Mouse (Mus musculus) forebrain, embryonic 14.5 days (tissue): Measurements from ENCODE around the gene Mrps18c. TPM values are rescaled to one million over a fixed set of nuclear protein-coding genes. Genes with fewer than 3 reads are reported as not detected.

Experiments used
- ATAC-seq: fragments of 200-750 bp; cut with Nextera tagmentation; 2 replicates; pipeline ENCODE4 v1.8.0; 2017; ENCODE audit warnings: mild to moderate bottlenecking, moderate library complexity
- DNase-seq: peaks from one replicate; pipeline ENCODE4 v3.0.0-alpha.2; 2015; ENCODE audit warnings: low spot score
- H3K27ac ChIP-seq: fragments of 300-500 bp; sonication (generic); 2 replicates; pipeline ENCODE4 v1.5.1; 2014; ENCODE audit warnings: low read depth, mild to moderate bottlenecking, control low read depth, low read length, moderate library complexity
- H3K27me3 ChIP-seq: fragments of 300-500 bp; sonication (generic); replicated peaks from 2 replicates; pipeline ENCODE4 v1.6.1; 2014; ENCODE audit warnings: low read length, control low read depth, mixed read lengths; ENCODE audit not compliant: control insufficient read depth, insufficient read depth
- H3K36me3 ChIP-seq: fragments of 300-500 bp; sonication (generic); 2 replicates; pipeline ENCODE4 v1.6.1; 2014; ENCODE audit warnings: low read length, control low read depth; ENCODE audit not compliant: control insufficient read depth, insufficient read depth
- H3K4me1 ChIP-seq: fragments of 300-500 bp; sonication (generic); 2 replicates; pipeline ENCODE4 v1.6.1; 2014; ENCODE audit warnings: antibody characterized with exemption, low read length, control low read depth; ENCODE audit not compliant: control insufficient read depth, insufficient read depth
- H3K4me2 ChIP-seq: fragments of 300-500 bp; sonication (generic); 2 replicates; pipeline ENCODE4 v1.6.1; 2014; ENCODE audit warnings: mild to moderate bottlenecking, control low read depth, low read length
- H3K4me3 ChIP-seq: fragments of 300-500 bp; sonication (generic); 2 replicates; pipeline ENCODE4 v1.5.1; 2014; ENCODE audit warnings: low read depth, low read length, control low read depth
- H3K9ac ChIP-seq: fragments of 300-500 bp; sonication (generic); 2 replicates; pipeline ENCODE4 v1.6.1; 2014; ENCODE audit warnings: mild to moderate bottlenecking, low read length, control low read depth, moderate library complexity
- H3K9me3 ChIP-seq: fragments of 300-500 bp; sonication (generic); replicated peaks from 2 replicates; pipeline ENCODE4 v1.6.1; 2016; ENCODE audit warnings: low read length, control low read depth, mixed read lengths; ENCODE audit not compliant: control insufficient read depth
- WGBS: fragments of 180-500 bp; shearing (Covaris S2); extraction: QIAGEN DNeasy Blood & Tissue Kit; methylation state at CpG from one replicate; pipeline ENCODE4 v1.1.7; 2014; 5-methylcytosine and 5-hydroxymethylcytosine counted together
- polyA plus RNA-seq: library from polyadenylated mRNA; unstranded; fragments of >200 nt; fragmentation: Nextera tagmentation; extraction: Ambion mirVana; gene quantifications from 2 replicates; pipeline ENCODE4 v1.2.1, GENCODE M21; 2014

Mrps18c gene
- 156 and 172 TPM in 2 replicates for polyA plus RNA-seq

- WGBS, result under 1% methylated on average over 64 of the region's 67 CpGs
- H3K4me1 ChIP-seq, result peaks cover 9% of the 10 kb centered on the region; the same call in 1 of the 2 replicates
- H3K36me3 ChIP-seq, result peaks cover 30% of the 10 kb centered on the region
- H3K9ac ChIP-seq, result peak within 1 kb of the TSS; percentile 87
- H3K27me3 ChIP-seq, result no peaks in the 10 kb centered on the region
- H3K4me2 ChIP-seq, result peak within 1 kb of the TSS; percentile 89
- H3K9me3 ChIP-seq, result no peaks in the 10 kb centered on the region
- peak within 1 kb of the TSS; percentile 86 for H3K4me3 ChIP-seq
- peak; percentile 96 for DNase-seq
- H3K27ac ChIP-seq, result peak within 1 kb of the TSS; percentile 62
- ATAC-seq, result peak; percentile 97
Observed at GRCm38 (mm10) chr5:100798165-100798860, at the start of gene Mrps18c, which contains the start of gene Helq. TSS of gene Mrps18c (plus strand) at chr5:100798627. TSS of gene Helq (minus strand) at chr5:100798598.

GRCm38 (mm10) chr5:100750617-100751255, 47.7 kb upstream of the Mrps18c start:
- 83% methylated on average over 10 of the region's 10 CpGs for WGBS
- no peak overlapping the region for H3K4me2 ChIP-seq
- no peaks in the 10 kb centered on the region for H3K27me3 ChIP-seq
- no peak overlapping the region for H3K9ac ChIP-seq
- no peak for DNase-seq
- no peaks in the 10 kb centered on the region for H3K36me3 ChIP-seq
- no peak overlapping the region for H3K4me3 ChIP-seq
- no peaks in the 10 kb centered on the region for H3K4me1 ChIP-seq
- H3K27ac ChIP-seq, result 0 out of 2 replicates have a peak overlapping the region, but pooled peaks have one; percentile 27
- no peaks in the 10 kb centered on the region for H3K9me3 ChIP-seq
- ATAC-seq, result no peak

- no peak overlapping the region for H3K9ac ChIP-seq
- WGBS, result 68% methylated on average over 4 of the region's 4 CpGs
- H3K36me3 ChIP-seq, result no peaks in the 10 kb centered on the region
- H3K27ac ChIP-seq, result no peak overlapping the region
- peak; percentile 14 for DNase-seq
- no peaks in the 10 kb centered on the region for H3K4me1 ChIP-seq
- H3K4me2 ChIP-seq, result no peak overlapping the region
- H3K4me3 ChIP-seq, result no peak overlapping the region
- H3K27me3 ChIP-seq, result no peaks in the 10 kb centered on the region
- no peak for ATAC-seq
- no peaks in the 10 kb centered on the region for H3K9me3 ChIP-seq
Observed at GRCm38 (mm10) chr5:100751655-100752054, 46.8 kb upstream of the Mrps18c start.

GRCm38 (mm10) chr5:100753407-100753806, 45.0 kb upstream of the Mrps18c start:
- Histone ChIP-seq H3K27me3 (no peaks in the 10 kb centered on the region), H3K36me3 (no peaks in the 10 kb centered on the region), H3K9ac (no peak overlapping the region), H3K4me1 (no peaks in the 10 kb centered on the region), H3K27ac (no peak overlapping the region), H3K4me2 (no peak overlapping the region), H3K9me3 (no peaks in the 10 kb centered on the region), H3K4me3 (no peak overlapping the region)
- ATAC-seq (no peak), DNase-seq (no peak)
- 68% methylated on average over 7 of the region's 7 CpGs for WGBS

- H3K4me3 ChIP-seq, result no peak overlapping the region
- H3K4me1 ChIP-seq, result no peaks in the 10 kb centered on the region
- DNase-seq, result no peak
- no peak overlapping the region for H3K4me2 ChIP-seq
- H3K9me3 ChIP-seq, result no peaks in the 10 kb centered on the region
- H3K36me3 ChIP-seq, result peaks cover 13% of the 10 kb centered on the region
- no peaks in the 10 kb centered on the region for H3K27me3 ChIP-seq
- ATAC-seq, result no peak
- H3K9ac ChIP-seq, result no peak overlapping the region
- WGBS, result 97% methylated on average over 5 of the region's 5 CpGs
- H3K27ac ChIP-seq, result no peak overlapping the region
Observed at GRCm38 (mm10) chr5:100758121-100758520, 40.3 kb upstream of the Mrps18c start.

- WGBS, result 75% methylated on average over 10 of the region's 10 CpGs
- Histone ChIP-seq H3K9ac (no peak overlapping the region), H3K9me3 (no peaks in the 10 kb centered on the region), H3K27ac (no peak overlapping the region), H3K4me1 (no peaks in the 10 kb centered on the region), H3K27me3 (no peaks in the 10 kb centered on the region), H3K4me2 (no peak overlapping the region), H3K4me3 (no peak overlapping the region), H3K36me3 (peaks cover 34% of the 10 kb centered on the region)
- peak; percentile 10 for DNase-seq
- no peak; the same call in 1 of the 2 replicates for ATAC-seq
Observed at GRCm38 (mm10) chr5:100760049-100760663, 38.3 kb upstream of the Mrps18c start.

GRCm38 (mm10) chr5:100761736-100762135, 36.7 kb upstream of the Mrps18c start:
- ATAC-seq (no peak), DNase-seq (no peak)
- Histone ChIP-seq H3K4me2 (no peak overlapping the region), H3K9me3 (no peaks in the 10 kb centered on the region), H3K4me1 (no peaks in the 10 kb centered on the region), H3K36me3 (peaks cover 50% of the 10 kb centered on the region), H3K4me3 (no peak overlapping the region), H3K9ac (no peak overlapping the region), H3K27ac (no peak overlapping the region), H3K27me3 (no peaks in the 10 kb centered on the region)
- WGBS, result 93% methylated on average over 7 of the region's 7 CpGs

GRCm38 (mm10) chr5:100766026-100766425, 32.4 kb upstream of the Mrps18c start:
- no peaks in the 10 kb centered on the region for H3K4me1 ChIP-seq
- WGBS, result 93% methylated on average over 7 of the region's 7 CpGs
- no peaks in the 10 kb centered on the region for H3K27me3 ChIP-seq
- DNase-seq (no peak), ATAC-seq (no peak)
- no peaks in the 10 kb centered on the region for H3K9me3 ChIP-seq
- peaks cover 90% of the 10 kb centered on the region for H3K36me3 ChIP-seq
- no peak overlapping the region for H3K27ac ChIP-seq
- no peak overlapping the region for H3K4me2 ChIP-seq
- no peak overlapping the region for H3K4me3 ChIP-seq
- no peak overlapping the region for H3K9ac ChIP-seq
